Mouse (Mus musculus) macrophage (primary cell): ENCODE measurements around the gene Ssb. TPM values are rescaled to one million over a fixed set of nuclear protein-coding genes. Genes with fewer than 3 reads are reported as not detected.
"Not testable (repeated sequence)": the region's sequence is repeated elsewhere in the genome, so short reads cannot be mapped to it uniquely, and the experiment has no call there.

Source experiments
- H3K27ac ChIP-seq: fragments of 350-480 bp; formaldehyde crosslinking; 2 replicates; pipeline ENCODE4 v1.9.0; 2021
- H3K36me3 ChIP-seq: fragments of 350-480 bp; formaldehyde crosslinking; 2 replicates; pipeline ENCODE4 v1.9.0; 2021; ENCODE audit errors: inconsistent target
- H3K4me3 ChIP-seq: fragments of 350-480 bp; formaldehyde crosslinking; 2 replicates; pipeline ENCODE4 v1.9.0; 2021; ENCODE audit errors: inconsistent target
- H3K79me2 ChIP-seq: fragments of 350-480 bp; formaldehyde crosslinking; 2 replicates; pipeline ENCODE4 v1.9.0; 2021; ENCODE audit errors: inconsistent target
- WGBS: methylation state at CpG from one replicate; pipeline ENCODE4 v1.1.7; 2026; ENCODE audit warnings: inconsistent platforms; ENCODE audit not compliant: missing documents; 5-methylcytosine and 5-hydroxymethylcytosine counted together
- polyA plus RNA-seq: library from polyadenylated mRNA; stranded (reverse); fragments of 250-400 nt; gene quantifications from 3 replicates; pipeline ENCODE4 v1.2.4, GENCODE M21; 2018; ENCODE audit warnings: inconsistent platforms

Ssb gene
- polyA plus RNA-seq, 1 experiment from 2014 or later = 279 TPM

DNA sequence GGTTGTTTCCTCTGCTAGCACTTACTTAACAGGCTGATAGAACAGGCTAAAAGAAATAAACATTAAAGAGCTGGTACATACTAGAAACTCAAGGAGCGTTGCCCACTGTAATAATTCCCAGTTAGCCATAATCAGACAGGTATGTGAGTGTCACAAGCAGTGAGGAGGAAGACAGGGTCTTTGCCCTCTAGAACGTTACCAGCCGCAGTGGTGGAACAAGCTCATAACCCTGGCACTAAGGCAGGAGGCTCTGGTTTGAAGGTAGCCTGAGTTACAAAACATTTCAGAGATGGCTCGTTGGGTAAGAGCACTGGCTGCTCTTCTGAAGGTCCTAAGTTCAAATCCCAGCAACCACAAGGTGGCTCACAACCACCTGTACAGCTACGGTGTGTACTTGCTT, 32.5 kb downstream of the Ssb start:
- Histone ChIP-seq H3K36me3 (no peaks in the 10 kb centered on the region), H3K79me2 (peaks cover 14% of the 10 kb centered on the region), H3K27ac (no peak overlapping the region), H3K4me3 (no peak overlapping the region)
- WGBS = 85% methylated on average over 5 of the region's 5 CpGs

DNA sequence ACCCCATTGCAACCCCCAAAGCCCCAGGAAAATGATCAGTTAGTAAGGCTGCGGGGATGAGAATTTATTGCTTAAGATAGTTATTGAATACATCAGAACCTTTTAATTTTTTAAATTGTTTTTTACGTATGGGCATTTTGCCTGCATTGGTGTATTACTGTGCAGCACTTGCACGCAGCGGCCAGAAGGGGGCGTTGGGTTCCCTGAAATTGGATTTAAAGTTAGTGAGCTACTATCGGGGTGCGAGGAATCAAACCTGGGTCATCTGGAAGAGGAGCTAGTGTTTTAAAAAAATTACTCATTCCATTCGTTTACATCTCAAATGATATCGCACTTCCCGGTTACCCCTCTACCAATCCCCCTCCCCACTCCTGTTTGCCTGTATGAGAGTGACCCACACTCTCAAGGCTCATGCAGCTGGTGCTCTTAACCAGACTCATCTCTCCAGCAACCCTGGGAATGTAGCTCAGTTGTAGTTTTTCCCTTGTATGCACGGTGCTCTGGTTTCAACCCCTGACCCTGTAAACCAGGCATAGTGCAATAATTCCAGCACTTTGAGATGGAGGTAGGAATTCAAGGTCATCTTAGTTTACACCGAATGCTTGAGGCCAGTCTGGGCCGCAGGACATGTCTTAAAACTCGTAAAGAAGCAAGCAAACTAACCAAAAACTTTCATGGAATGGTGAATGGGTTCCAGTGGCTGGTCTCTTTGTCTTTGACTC, 34.3 kb downstream of the Ssb start:
- WGBS = 74% methylated on average over 13 of the region's 14 CpGs
- Histone ChIP-seq H3K27ac (no peak overlapping the region), H3K4me3 (no peak overlapping the region), H3K36me3 (no peaks in the 10 kb centered on the region), H3K79me2 (peaks cover 31% of the 10 kb centered on the region)

DNA sequence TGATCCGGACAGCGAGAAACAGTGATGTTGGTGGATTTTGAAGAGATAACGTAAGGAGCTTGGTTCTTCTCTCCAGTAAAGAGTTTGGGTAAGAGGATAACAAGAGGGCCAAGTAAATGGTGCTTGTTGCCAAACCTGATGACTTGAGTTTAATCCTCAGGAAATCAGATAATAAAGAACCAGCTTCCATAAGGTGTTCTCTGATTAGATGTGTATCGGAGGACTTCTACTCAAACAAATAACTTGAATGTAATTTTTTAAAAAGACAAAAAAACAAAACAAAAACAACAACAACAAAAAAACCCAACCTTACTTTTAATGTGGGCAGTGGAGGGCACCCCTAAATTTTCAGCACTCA, 34.8 kb downstream of the Ssb start:
- Histone ChIP-seq H3K27ac (no peak overlapping the region), H3K36me3 (no peaks in the 10 kb centered on the region), H3K4me3 (no peak overlapping the region), H3K79me2 (peaks cover 37% of the 10 kb centered on the region)
- 98% methylated on average over 4 of the region's 4 CpGs for WGBS

DNA sequence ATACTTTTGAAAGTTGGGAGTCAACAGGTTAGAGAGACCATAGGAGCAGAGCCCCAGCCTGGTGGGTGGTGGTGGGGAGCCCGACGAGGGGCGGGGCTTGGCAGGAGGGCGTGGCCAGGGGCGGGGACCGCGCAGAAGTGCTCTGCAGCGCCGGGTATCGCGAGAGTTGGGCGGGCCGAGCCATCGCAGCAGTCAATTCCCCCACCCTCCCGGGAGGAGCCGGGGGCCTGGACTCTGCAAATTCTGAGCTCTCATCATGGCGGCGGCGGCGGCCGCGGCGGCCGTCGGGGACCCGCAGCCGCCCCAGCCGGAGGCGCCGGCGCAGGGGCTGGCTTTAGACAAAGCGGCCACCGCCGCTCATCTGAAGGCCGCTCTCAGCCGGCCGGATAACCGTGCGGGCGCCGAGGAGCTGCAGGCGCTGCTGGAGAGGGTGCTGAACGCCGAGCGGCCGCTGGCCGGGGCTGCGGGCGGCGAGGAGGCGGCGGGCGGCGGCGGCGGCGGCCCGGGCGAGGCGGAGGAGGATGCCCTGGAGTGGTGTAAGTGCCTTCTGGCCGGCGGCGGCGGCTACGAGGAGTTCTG, 35.8 kb downstream of the Ssb start, which contains the start of gene Ubr3:
Gene Ubr3 (plus strand): TSS at position 208 of the 579 bp plus-strand sequence.
- 1% methylated on average over 48 of the region's 65 CpGs for WGBS
- peak within 1 kb of the TSS; percentile 85 for H3K4me3 ChIP-seq
- H3K79me2 ChIP-seq = peaks cover 46% of the 10 kb centered on the region
- H3K36me3 ChIP-seq = no peaks in the 10 kb centered on the region
- peak within 1 kb of the TSS; percentile 36 for H3K27ac ChIP-seq

DNA sequence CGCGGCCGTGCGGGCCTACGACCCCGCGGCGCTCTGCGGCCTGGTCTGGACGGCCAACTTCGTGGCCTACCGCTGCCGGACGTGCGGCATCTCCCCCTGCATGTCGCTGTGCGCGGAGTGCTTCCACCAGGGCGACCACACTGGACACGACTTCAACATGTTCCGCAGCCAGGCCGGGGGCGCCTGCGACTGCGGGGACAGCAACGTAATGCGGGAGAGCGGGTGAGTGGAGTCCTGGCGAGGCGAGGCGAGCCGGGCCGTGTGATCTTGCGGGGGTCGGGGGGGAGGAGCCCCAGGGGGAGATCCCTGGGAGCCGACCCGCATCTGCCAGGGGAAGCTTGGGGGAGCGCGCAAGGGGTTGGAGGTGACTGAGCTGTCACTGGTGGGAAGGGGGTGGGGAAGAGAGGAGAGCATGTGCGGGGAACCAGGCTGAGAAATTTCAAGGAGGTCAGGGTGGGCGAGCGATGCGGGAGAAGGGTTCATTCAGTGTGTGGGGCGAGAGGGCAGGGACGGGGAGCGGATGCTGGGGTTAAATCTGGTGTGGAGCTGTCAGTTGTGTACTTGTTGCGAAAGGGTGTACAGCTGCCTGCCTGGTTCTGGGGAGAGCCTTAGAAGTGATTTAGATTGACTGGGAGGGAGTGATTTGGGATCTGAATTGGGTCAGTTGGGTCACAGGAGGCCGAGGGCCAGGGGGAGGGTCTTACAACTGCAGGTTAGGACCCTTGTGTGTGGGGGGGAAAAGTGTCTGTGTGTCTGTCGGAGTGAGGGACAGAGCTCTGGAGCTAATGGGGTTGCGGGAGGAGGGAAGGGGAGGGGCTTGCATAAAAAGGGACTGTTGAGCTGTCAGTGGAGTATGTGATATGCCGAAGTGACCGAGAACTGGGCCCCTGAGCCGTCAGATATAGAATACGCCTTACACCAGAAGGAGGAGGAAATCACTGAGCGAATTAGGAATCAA, 36.5 kb downstream of the Ssb start:
- Histone ChIP-seq H3K36me3 (no peaks in the 10 kb centered on the region), H3K27ac (peak overlapping the region; percentile 36), H3K4me3 (peak overlapping the region; percentile 85), H3K79me2 (peaks cover 54% of the 10 kb centered on the region)
- under 1% methylated on average over 53 of the region's 55 CpGs for WGBS

DNA sequence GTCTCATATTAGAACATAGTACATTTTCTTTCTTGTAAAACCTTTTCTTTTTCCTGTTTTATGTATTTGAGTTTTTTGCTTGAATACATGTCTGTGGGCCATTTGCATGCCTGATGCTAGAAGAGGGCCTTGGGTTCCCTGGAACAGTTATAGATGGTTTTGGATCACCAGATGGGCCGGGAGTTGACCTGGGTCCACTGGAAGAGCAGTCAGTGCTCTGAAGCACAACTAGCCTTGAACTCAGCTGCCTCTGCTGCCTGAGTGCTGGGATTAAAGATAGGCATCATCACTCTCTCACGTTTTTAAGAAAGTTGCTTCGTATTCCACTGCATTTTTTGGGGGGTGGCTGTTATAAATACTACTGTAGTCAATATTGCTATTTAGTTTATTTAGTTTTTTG, 42.2 kb downstream of the Ssb start:
- Histone ChIP-seq H3K4me3 (no peak overlapping the region), H3K79me2 (peaks cover 100% of the 10 kb centered on the region), H3K27ac (no peak overlapping the region), H3K36me3 (no peaks in the 10 kb centered on the region)
- 100% methylated on average over 3 of the region's 3 CpGs for WGBS

DNA sequence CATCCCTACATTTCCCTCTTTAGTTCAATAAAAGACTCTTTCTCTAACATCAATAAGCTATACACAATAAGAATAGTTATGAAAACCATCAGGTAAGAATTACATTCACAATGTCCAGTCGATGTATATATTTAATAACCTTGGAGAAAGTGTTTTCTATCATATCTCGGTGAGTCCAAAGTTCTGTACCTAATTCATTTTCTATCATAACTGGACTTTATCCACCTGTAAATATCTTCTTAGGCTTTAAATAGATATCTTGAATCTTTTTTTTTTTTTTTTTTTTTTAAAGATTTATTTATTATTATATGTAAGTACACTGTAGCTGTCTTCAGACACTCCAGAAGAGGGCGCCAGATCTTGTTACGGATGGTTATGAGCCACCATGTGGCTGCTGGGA, 46.0 kb downstream of the Ssb start:
- not testable (repeated sequence) for H3K27ac ChIP-seq, H3K36me3 ChIP-seq, H3K4me3 ChIP-seq
- peaks cover 100% of the 10 kb centered on the region for H3K79me2 ChIP-seq
- 92% methylated on average over 4 of the region's 4 CpGs for WGBS

DNA sequence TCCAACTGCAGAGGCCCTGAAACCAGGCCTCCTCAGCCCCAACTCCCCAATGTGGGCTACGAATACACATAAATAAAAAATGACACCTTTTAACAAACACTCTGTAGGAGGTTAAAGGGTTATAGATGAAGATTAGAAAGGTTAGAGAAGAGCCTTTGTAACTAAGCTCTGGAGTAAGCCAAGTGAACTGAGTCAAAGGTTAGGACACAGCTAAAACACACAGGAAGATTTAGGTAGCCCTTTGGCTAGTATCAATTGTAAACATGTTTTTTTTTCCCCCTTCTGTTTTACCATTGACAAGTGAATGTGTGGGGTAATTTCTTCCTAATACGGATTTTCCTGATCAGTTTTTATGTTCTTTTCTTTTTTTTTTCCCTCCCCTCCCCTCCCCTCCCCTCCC, 51.4 kb downstream of the Ssb start:
- WGBS = 74% methylated on average over 2 of the region's 2 CpGs
- no peak overlapping the region for H3K4me3 ChIP-seq
- peaks cover 75% of the 10 kb centered on the region for H3K79me2 ChIP-seq
- 0 out of 2 replicates have a peak, but pooled peaks cover 1% of the 10 kb centered on the region for H3K36me3 ChIP-seq
- H3K27ac ChIP-seq = no peak overlapping the region

DNA sequence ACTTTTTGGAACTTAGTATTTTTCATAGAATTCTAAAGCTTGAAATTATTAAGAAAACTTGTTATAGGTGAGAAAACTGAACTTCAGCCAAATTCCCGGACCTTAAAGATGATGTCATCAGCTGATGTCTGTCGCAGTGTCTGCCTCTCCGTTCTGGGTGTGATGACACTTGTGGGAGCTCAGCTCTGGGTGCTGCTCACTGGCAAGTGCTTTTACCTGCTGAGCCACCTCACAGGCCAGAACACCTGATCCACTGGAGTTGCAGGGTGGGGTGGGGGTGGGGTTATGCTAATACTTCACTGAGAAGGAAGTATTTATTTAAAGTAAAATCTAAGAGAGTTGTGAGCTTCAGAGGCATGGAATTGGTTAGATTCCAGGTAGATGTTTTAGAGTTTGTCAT, 55.9 kb downstream of the Ssb start:
- H3K27ac ChIP-seq = no peak overlapping the region
- whole genome bisulfite sequencing = 70% methylated on average over 3 of the region's 3 CpGs
- H3K4me3 ChIP-seq = no peak overlapping the region
- H3K36me3 ChIP-seq = peaks cover 17% of the 10 kb centered on the region; the same call in 1 of the 2 replicates
- H3K79me2 ChIP-seq = peaks cover 30% of the 10 kb centered on the region

Other genes starting within 250 kb of the Ssb start
- 5.6 to 6.1 TPM (median 6.1 TPM) in 3 replicates for gene Bbs5, start 214.4 kb upstream of the Ssb start, polyA plus RNA-seq
- not detected in 3 replicates for gene Klhl41, start 191.4 kb upstream of the Ssb start, polyA plus RNA-seq
- 3.8 to 6.3 TPM (median 4.3 TPM) in 3 replicates for gene Fastkd1, start 148.0 kb upstream of the Ssb start, polyA plus RNA-seq
- 44.1 to 115 TPM (median 49.1 TPM) in 3 replicates for gene Ppig, start 139.0 kb upstream of the Ssb start, polyA plus RNA-seq
- 0.80 to 2.7 TPM (median 1.7 TPM) in 3 replicates for gene Ccdc173, start 72.0 kb upstream of the Ssb start, polyA plus RNA-seq
- 16.3 to 24.3 TPM (median 21.6 TPM) in 3 replicates for gene Phospho2, start 71.9 kb upstream of the Ssb start, polyA plus RNA-seq
- gene Klhl23, start 39.6 kb upstream of the Ssb start, polyA plus RNA-seq = 0.16 to 2.4 TPM (median 0.76 TPM) in 3 replicates
- 11.2 to 15.3 TPM (median 12.5 TPM) in 3 replicates for gene Mettl5, start 24.1 kb downstream of the Ssb start, polyA plus RNA-seq
- 25.6 to 30.6 TPM (median 27.3 TPM) in 3 replicates for gene Ubr3, start 35.7 kb downstream of the Ssb start, polyA plus RNA-seq
- gene Myo3b, start 177.6 kb downstream of the Ssb start, polyA plus RNA-seq = not detected in 3 replicates